Mouse (Mus musculus): ENCODE data around the gene C8a.

C8a gene

DNA sequence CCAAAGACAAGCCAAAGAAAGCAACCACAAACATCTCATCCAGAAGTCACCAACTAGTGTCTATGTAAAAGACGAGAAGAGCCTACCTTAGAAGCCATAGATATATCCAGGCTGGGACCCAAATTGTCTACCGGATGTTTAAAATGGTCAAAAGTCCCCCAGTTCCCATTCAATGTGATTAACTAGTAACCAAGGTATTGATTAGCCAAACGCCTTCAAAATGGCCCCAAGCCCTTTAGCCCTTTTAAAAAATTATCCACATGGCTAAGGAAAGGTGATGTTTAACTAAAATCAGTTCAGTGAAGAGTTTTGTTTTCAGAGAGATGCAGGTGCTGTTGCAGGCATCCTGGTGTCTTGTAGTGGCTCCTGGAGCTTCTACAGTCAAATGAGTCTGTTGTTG is at the start of gene C8a:
C8a (minus strand) TSS at position 76 of the 400 bp plus-strand sequence.
- DNase-seq (ENCODE audit: low read depth) = no peak

DNA sequence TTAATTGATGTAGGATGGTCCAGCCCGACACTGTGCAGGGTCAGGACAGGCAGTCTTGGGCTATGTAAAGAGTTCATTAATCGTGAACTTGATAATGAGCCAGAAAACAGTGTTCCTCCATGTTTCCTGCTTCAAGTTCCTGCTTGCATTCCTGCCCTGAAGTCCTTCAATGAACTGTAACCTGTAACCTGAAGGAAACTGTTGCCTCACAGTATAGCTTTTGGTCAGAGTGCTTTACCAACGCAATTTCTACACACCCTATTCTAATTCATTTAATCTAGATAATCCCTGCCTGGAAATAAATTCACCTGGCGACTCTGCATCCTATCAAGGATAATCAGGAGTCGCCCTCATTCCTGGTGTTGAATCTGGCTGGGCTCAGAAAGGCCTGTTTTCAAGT is 49.2 kb upstream of the C8a start:
- no peak for DNase-seq (ENCODE audit: low read depth)

DNA sequence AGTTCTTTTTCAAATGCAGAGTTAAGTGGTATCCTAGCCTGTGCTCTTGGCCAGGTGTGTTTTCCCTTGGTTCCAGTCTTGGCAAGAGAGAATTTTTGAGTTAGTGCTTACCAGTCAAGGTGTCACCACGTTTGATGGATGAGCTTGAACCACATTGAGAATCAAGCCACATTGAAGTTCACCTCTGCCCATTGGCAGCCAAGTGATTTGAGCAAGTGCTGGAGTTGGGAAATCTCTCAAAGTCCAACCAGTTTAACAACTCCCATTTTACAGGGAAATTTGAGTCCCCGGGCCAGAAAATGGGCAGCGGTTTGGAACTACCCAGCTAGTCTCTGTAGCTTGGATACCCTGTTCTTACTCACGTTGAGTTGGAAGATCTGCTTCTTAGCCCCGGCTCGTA is 41.8 kb upstream of the C8a start:
- DNase-seq (ENCODE audit: low read depth) = no peak

DNA sequence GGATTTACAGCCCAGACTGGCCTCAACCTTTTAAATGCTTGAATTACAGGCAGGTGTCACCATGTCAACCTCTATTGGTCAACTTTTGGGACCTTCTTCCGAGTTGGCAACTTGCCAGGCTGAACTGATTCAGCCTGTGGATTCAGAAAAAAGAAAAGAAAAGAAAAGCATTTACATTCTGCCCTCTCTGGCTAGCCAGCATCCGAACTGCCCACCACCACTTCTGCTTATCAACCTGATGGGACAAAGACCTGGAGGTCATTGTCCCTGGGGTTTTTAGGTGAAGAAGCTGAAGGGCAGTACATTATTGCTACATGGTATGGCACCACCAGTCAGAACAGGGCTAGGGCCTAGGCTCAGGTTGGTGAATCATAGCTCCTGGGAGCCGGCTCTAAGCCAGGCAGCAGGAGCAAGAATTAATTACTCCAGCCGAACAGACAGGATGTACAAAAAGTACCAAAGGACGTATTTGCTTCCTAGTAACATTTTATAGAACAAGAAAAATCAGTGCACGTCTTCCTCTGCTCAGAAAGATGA is 38.6 kb upstream of the C8a start:
- no peak for DNase-seq (ENCODE audit: low read depth)

DNA sequence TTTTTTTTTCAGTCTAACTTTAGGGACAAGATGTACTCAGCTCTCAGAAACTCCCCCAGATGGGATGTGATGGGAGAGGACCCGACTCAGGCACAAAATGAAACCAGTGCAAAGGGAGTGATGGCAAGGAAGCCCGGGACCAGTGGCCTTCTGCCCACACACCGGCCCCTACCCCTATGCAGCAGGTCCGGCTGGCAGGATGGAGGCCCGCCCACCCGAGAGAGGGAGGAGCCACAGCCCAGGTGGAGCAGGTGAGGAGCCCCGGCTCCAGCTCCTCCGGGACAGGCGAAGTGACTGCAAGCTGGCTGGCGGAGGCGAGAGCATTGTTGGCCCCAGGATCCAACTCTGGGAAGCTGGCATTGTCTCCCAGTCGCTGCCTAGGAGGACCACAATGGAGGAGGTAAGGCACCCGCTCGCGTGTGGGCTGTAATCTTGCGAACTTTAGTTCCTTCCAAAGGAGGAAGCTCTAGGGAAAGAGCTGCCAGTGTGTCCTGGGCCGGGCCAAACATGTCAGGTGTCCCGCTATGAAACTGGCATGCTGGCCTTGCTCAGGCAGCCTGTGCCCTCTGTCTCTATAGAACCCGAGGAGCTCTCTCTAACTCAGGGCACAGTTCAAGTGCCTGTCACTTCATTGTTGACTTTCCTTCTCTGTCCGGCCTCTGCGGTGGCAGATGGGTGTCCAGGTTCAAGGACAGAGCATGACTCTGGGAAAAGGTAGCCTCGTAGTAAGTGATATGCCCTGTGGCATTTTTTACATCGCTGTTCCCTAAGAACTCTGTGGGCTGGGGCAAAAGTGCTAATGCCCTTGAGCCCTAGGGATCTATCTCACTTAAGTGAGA is 37.3 kb upstream of the C8a start, which contains the start of gene Fyb2:
Fyb2 (plus strand) TSS at position 166 of the 839 bp plus-strand sequence.
- no peak for DNase-seq (ENCODE audit: low read depth)

DNA sequence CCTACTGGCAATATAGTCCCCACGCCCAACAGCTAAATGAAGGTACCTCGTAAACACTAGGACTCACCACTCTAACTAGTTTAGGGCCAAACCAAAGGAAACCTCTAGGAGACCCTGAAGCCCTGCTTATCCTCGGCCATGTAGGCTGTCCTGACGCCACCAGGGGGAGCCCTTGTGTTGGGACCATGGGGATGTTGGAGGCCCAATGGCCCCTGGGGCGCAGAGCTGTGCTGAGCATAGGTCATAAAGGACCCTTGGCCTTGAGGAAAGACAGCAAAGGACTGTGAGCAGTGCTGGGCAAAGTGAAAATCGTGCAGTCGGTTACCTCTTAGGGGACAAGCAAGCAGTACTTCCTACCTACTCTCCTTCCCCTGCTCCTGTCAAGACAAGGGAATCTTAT is 35.5 kb upstream of the C8a start:
- DNase-seq (ENCODE audit: low read depth) = peak; percentile 22

DNA sequence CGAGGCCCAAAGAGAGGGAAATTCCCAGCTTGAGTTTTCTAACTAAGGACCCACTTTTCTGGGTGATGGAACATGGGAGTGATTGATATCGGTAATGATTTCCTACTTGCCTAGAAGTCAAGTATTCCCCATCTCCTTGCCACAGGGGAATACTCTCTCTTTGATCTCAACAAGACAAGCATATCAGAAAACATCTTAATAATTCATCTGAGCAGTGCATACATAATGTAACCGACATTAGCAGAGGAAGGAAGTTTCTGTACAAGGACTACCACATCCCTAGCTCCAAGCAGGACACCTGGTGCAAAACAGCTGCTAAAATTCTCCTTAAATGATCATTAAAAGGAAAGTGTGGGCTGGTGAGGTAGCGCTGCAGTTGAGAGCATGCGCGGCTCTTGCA is 28.9 kb upstream of the C8a start:
- DNase-seq (ENCODE audit: low read depth) = no peak

DNA sequence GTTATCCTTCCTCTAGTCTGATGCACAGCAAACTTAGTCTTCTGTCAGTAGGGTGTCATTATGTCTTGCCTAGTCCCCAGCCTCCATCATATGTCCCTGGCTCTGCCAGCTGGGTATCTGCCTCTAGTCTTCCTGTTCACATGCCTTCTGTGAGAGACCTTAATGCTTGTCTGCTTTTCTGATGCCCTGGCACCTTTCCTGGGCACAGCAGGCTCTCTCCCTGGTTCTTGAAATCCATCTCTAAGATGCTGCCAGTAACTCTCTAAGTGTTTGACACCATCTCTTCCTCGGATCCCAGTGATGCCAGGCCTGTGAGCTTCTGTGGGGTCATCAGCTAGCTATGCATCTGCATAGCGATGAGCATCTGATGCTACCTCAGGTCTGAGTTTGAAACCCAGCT is 26.6 kb upstream of the C8a start:
- no peak for DNase-seq (ENCODE audit: low read depth)

DNA sequence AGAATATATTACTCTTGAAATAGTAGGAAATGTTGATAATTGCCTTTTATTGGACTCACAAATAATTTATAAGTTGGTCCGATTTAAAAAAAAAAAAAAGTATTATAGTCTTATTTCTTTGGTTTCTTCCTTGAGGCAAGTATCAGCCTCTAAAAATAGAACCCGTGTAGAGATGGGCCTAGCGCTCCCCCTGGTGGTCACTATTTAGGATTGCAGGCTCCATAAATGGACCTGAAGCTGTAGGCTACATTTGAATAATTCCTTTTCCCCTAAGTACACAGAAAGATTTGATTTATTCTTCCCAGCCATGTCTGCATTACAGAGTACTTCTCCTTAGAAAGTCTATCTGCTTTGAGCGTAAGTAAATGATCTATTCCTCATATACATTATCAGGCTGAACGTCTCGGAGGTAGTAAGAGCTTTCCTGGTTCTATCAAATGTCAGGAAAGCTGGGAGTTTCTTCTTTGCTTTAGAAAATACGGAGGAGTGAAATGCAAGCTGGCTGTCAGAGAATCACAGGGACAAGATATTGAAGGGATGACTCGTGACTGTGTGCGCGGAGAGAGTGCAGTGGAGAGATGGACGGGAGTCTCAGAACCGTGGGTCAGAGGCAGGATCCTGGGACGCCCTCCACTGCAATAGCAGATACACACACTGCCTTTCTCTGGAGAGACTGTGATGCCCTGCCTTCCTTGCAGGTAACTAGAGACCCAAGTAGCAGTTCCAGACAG is 18.0 kb upstream of the C8a start:
- DNase-seq (ENCODE audit: low read depth) = peak; percentile 2

DNA sequence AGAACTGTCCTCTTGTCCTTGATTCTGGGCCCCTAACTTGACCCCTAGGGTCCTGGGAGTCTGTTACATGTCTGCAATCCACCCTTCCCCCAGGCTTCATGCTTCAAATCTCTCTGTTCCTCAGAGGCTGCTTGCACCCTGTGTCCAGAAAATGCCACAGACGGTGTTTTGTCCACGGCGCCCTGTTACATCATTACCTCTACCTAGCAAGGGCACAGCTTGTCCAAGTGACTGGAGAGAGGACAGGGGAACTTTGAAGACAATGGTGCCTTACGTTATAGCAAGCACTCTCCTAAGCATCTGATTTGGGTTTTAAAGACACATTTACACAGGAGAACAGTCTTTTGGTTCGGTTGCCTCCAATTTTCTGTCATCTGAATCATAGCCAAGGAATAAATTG is 17.4 kb upstream of the C8a start:
- no peak for DNase-seq (ENCODE audit: low read depth)

DNA sequence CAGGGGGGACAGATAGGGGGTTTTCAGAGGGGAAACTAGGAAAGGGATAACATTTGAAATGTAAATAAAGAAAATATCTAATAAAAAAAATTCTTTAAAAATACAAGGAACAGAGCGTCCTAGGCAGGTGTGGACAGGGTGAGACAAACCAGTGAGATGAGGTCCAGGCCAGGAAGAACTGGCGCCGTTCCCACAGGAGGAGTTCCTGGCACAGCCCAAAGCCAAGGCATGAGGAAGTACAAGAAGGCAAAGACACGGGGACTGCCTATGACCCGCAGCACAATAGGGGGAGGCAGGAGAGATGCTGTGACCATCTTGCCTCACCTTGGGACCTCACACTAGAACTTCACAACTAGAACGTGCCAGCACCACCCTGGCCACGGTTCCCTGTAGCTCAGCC is 15.5 kb upstream of the C8a start:
- DNase-seq (ENCODE audit: low read depth) = no peak

DNA sequence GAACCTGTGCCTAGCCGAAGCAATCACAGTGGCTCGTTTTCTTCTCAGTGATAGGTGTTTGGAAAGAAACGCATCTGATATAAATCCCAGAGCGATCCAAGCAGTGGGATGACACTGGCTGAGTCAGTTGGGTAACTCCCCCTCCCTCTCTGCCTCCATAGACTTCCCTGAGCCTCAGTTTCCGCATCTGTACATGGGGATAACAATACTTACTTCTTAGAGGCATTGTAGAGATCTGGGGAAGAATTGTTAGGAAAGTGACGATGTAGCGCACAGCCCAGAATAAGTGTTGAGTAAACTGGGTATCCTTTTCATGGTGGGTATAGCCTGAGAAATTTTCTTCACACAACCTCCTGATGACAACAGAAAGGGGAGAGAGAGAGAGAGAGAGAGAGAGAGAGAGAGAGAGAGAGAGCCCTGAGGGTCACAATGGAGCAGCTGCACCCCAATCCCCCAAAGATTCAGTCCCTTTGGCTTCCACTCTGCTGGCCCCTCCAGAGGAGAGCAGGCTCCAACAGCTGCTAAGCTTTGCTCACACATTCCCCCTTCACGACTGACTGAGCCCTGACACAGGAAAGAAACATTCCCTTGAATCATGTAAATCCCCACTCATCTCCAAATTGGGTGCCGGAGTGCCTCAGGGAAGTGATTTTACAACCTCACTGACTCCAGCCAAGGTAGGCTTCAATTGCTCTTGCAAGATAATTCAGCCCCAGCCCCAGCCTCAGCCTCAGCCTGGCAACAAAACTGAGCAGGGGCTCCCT is 12.5 kb upstream of the C8a start:
- DNase-seq (ENCODE audit: low read depth) = no peak

DNA sequence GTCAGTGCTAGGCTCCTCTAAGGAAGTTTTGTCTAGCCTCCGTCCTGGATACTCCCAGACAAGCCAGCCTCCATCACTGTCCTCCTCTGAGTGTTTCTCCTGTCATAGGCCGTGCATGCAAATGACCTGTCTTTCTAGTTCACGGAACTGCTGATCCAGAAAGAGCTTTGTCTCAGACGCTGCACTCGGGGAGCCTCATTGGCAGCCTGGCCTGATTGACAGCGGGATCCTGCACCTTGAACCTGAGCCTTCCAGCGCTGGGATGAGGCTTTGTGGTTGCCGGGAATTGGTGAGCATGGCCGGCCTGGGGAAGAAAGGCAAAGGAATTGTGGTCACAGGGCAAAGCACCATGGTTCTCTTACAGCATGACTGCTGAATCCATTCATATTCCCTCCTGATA is 11.3 kb upstream of the C8a start:
- no peak for DNase-seq (ENCODE audit: low read depth)

DNA sequence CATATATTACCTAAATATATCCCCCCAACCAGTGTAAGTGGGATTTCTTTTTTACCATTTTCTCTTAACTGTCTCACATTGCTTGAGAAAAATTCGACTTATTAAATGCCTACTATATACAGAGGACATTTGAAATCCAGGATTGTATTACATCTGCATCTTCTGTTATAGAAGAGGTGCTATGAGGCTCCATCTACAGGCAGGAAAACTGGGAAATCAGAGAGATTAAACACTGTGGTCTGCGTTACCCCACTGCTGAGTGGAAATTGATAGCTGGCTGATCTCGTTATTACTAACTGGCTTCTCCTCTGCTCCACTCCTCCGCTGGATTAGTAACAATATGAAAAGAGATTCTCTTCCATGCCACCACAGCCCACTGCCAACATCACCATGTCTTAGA is 366 bp downstream of the C8a start:
- no peak for DNase-seq (ENCODE audit: low read depth)

DNA sequence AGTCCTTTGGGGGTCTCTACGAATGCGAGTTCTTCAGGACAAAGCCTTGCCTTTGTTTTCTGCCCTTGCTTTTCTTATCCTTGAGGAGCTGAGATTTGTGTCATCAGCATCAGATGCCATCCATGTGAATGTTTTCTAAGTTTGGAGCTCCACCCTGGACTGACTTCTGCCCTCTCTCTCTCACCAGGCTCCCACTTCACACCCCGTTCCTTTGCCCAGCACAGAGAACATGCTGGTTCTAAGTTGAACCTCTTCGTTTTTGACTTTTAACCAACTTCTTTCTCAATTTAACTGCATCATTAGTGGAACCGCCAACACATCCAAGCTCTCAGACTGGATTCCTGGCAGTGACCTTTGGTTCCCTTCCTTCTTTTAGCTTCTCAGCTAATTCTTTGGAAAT is 6.0 kb downstream of the C8a start:
- no peak for DNase-seq (ENCODE audit: low read depth)

DNA sequence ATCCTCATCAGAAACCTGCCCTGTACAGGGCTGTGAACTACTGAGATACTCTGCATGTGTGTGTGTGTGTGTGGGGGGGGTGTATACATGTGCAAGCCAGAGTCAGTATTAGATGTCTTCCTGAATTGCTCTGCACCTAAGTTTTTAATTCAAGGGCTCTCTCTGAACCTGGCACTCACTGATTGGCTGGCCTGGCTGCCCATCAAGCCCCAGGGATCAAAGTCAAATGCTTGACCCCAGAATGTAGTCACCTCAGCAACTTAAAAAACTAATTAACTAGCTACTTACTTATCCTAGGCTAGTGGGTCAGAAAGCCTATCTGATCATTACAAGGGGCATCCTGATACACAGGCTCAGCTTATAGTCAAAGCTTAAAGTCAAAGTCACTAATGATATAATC is 6.6 kb downstream of the C8a start:
- no peak for DNase-seq (ENCODE audit: low read depth)

DNA sequence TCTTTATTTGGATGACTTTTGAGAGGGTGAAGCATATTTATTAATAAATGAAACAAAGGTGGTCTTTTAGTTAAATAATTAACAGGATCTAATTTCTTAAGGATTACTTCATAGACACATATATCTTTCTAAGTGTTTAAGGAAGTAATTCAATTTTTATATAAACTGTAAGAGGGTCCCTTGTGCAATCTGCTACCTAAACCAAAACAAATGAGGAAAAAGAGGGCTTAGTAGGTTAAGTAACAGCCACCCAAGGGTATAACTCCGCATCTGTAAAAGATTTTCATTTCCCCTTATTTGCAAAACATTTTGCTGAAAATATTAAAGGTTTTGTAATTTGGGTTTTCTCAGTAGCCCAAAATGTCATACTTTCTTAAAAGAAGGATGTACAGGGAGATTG is 11.8 kb downstream of the C8a start:
- no peak for DNase-seq (ENCODE audit: low read depth)

DNA sequence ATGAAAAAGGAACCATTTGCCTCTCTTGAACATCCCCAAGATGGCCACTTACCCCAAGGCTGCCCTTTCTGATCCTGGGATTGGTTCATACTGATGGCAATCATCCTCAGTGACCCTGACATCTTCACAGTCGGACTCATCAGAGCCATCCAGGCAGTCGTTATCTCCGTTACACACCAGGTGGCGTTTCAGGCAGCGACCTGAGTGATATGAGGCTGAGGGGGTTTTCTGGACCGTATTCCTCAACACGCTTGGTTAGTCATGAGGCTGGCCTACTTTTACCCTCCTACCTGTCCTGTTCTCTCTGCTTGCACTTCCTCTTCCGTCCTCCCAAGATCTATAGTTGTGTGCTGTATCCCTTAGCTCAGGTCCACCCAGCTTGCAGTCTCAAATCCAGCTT is 15.0 kb downstream of the C8a start:
- no peak for DNase-seq (ENCODE audit: low read depth)

DNA sequence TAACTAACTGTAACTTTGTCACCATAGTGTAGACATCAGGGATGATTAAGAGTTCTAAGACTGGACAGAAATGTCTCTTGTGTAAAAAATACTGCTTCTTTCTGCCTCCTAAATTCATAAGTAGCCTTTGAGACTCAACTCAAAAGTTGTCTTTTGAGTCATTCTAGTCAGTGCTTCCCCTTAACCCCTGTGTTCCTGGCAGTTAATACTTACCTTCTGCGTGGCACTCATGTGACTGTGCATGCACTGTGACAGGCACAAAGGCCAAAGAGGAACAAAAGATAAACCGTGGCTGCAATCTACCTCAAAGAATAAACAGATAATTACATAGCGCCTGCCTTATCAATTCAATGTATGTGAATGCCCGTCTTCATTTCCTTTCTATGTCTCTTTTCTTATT is 18.4 kb downstream of the C8a start:
- DNase-seq (ENCODE audit: low read depth) = no peak

DNA sequence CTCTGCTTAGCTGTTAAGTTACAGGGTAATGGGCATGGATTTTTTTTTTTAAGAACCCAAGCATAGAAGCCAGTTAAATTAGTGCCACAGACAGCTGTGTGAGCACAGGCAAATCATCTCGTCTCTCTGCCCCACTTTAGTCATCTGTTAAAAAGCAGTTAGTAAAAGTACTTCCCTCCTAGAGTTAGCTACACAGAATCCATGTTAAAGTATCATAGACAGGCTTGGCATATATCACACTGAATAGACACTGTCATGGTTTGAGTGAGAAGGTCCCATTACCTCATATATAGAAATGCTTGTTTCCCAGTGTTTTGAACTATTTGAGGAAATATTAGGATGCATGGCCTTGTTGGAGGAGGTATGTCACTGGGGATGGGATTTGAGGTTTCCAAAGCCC is 19.2 kb downstream of the C8a start, which contains the start of gene Gm17662:
Gm17662 (plus strand) TSS at position 301 of the 400 bp plus-strand sequence.
- no peak for DNase-seq (ENCODE audit: low read depth)

DNA sequence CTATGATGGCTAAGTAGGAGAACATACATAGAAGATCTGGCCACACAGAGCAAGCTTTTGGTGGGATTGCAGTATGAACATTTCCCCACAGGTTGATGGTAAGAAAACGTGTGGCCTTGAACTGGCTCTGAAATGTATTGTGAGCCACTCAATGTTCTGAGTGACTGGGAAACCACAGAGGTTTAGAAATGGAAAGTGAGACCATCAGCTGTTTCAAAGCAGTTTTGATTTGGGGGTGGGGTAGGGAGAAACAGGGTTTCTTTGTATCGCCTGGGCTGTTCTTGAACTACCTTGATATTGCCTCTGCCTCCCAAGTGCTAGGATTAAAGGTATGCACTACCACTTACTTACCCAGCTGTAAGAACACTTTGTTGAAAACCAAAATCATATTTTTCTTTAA is 21.0 kb downstream of the C8a start:
- no peak for DNase-seq (ENCODE audit: low read depth)

DNA sequence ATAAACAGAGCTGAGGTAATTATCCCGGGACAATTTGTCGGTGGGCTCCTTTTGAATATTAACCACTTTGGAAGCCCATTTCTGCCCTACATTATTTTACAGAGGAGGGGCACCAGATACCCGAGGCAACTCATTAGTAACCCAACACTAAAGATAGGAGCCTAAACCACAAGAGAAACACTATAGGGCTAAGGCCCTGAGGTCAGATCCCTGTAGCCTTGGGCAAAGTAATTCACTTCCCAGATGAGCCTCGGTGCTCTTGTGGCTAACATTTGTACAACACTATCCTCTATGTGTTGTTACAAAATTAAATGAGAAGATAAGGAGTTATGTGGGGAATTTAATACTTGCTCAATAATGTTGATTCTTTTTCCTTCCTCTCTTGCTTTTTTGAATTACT is 32.7 kb downstream of the C8a start:
- no peak for DNase-seq (ENCODE audit: low read depth)

DNA sequence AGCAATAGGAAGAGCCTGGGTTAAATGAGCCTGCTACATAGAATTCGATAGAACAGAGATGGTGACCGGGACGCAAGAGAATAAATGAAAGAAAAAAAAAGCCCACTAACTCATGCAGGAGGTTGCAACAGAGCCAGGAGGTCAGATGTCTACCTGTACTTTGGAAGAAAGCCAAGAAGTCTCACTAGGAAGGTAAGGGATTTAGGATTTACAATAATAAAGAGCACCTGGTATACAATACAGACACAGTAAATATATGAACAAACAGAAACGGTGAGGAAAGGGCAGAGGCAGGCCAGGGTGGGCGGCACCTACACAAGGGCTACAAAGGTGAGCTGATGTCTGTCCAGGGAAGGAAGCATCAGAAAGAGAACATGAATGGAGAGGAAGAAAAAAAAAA is 34.0 kb downstream of the C8a start:
- no peak for DNase-seq (ENCODE audit: low read depth)

Data from c-Kit-positive CD71-positive TER-119-negative erythroid progenitor cells, embryonic 14.5 days (primary cell).